Mouse (Mus musculus) liver, adult (tissue): Measurements from ENCODE around the gene Elob.

Experiments used
- GATA4 ChIP-seq: IDR thresholded peaks from 2 replicates; pipeline ENCODE4 v1.6.1; 2014; ENCODE audit warnings: mild to moderate bottlenecking, low read length; ENCODE audit not compliant: insufficient replicate concordance

Elob gene

DNA sequence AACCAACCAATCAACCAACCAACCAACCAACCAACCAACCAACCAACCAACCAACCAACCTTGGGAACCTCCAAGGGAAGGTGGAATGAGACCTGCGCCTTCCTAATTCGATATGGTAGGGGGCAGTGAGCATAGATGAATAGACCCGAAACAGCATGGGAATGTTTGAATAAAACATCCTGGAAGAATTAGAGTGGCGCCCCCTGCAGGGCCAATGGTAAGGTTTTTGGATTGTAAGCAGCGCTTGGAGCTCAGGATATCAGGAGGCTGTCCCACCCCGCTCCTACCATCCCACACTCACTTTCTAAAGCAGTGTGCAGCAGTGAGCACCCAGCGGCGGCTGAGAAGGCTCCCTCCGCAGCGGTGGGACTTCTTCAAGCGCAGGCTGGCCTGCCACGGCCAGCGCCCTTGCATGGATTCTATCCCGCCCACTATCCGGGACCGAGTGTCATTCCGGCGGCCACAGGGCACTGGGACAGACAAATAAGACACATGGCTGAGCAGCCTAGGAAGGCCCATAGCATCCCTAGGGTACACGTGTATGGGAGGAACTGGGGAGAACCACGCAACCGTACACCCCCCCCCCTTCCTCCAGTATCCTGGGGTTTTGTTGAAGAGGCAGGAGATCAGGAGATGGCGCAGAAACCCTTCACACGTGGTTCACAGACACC lies 14.3 kb upstream of the Elob start:
- no peak for TF ChIP-seq GATA4

DNA sequence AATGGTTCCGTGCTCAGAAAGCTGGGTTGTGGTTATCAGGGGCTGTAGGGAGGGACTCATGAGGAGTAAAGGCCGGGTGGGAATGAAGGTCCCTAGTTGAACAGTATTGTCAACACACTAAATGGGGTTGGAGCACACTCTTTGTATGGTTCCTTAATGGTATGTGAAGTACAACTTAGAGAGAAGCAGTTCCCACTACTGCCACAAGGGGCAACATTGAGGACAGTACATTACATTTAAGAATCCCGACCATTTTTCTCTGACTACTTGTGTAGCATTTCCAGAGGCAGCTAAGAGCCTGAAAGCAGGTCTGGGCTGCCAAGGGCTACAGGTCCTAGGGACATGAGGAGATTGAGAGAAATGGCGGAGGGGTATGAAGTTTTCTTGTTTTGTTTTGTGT lies 12.2 kb upstream of the Elob start:
- no peak for TF ChIP-seq GATA4

DNA sequence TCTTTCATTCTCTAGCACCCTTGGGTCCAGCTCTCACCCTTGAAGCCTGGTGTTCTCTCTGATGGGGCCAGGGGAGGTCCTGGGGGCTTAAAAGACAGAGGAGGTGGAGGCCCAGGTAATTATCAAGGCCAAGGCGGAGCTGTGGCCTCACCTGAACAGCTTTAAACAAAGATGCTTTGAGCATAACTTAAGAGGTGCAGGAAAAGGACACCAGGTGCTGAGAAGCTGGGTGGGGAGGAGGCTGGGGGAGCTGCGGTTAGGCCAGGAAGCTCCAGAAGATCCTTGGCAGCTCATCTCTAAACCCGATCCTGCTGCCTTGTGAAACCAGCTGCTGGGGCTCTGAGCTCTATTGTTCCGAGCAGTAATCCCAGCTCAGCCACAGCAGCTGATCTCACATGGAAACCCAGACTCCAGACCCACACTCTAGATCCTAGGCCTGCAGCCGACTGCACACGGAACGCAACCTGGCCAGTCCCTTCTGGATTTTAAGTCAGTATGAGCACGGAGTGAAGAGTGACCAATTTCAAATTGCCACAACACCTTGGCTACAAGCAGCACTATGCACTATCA lies 7.2 kb upstream of the Elob start, which contains the start of gene Prss33:
TSS of gene Prss33 (minus strand) at position 51 of the 570 bp plus-strand sequence.
- TF ChIP-seq GATA4: no peak

DNA sequence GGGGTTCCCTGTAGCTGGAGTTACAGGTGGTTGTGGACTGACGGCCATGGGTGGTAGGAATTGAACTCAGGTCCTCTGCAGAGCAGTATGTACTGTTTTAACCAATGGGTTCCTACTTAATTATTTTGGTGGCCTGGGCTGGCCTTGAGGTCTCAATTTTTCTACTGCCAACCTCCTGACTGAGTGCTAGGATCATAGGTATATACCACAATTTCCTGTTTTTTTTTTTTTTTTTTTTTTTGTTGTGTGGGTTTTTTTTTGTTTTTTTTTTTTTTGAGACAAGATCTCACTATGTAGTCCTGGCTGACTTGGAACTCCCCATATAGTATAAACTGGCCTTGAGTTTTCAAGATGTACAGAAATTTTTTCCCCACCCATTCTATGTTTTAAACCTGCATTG lies 2.3 kb upstream of the Elob start:
- no peak for TF ChIP-seq GATA4

DNA sequence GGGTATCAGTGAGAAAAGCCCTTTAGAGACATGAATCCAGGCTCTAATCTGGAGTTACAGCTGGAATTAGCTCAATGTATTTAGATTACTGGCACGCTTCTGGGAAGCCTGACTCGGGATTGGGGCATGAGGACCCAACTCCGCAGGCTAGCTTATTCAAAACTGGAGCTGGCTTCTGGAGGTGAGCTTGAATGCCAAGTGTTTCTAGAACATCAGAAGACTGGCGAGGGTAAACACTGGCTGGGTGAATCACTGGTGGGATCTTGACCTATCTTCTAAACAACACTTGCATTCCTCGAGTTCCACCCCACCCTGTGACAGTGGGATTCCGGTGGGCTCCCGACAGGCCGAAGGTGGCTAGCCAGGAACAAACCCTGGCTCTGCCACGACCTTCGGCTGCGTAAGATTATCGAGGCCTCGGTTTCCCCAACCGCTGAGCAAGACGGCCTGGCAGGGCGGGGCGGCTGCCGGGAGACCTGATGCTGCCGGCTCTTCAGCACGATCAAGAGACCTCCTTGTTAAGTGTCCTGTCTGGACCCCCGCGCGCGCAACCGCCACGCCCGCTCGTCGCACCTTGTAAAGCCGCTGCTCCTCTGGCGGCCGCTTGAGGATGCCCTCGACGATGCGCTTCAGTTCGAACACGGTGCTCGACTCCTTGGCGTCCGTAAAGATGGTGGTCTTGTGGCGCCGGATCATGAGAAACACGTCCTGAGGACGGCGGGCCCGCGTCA lies 500 bp downstream of the Elob start:
- no peak for TF ChIP-seq GATA4

- TF ChIP-seq GATA4: no peak
These were observed 3.3 kb downstream of the Elob start for GRCm38 (mm10) chr17:23825591-23825990.

- TF ChIP-seq GATA4: no peak
These were observed 5.3 kb downstream of the Elob start for GRCm38 (mm10) chr17:23823614-23824013.

GRCm38 (mm10) chr17:23823018-23823417 lies 5.9 kb downstream of the Elob start:
- no peak for TF ChIP-seq GATA4

GRCm38 (mm10) chr17:23822094-23822493 lies 6.8 kb downstream of the Elob start:
- TF ChIP-seq GATA4: no peak

DNA sequence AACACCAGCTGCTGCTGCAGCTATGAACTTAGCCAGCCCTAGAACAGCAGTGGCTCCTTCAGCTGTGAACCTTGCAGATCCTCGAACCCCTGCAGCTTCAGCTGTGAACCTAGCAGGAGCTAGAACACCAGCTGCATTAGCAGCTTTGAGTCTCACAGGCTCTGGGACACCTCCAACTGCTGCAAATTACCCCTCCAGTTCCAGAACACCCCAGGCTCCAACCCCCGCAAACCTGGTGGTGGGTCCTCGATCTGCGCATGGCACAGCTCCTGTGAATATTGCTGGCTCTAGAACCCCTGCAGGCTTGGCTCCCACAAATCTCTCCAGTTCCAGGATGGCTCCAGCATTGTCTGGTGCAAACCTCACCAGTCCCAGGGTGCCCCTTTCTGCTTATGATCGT lies 8.2 kb downstream of the Elob start:
- no peak for TF ChIP-seq GATA4

- TF ChIP-seq GATA4: no peak
These were observed 9.7 kb downstream of the Elob start for GRCm38 (mm10) chr17:23819235-23819634.

GRCm38 (mm10) chr17:23818579-23818978 lies 10.4 kb downstream of the Elob start:
- TF ChIP-seq GATA4: no peak

DNA sequence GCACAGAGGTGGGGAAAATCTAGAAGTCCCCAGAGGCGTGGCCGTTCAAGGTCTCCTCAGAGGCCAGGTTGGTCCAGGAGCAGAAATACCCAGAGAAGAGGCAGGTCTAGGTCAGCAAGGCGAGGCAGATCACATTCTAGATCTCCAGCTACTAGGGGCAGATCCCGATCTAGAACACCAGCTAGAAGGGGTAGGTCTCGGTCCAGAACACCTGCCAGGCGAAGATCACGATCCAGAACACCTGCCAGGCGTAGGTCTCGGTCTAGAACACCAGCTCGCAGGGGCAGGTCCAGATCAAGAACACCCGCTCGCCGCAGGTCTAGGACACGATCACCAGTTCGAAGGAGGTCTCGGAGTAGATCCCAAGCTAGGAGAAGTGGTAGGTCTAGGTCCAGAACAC lies 13.3 kb downstream of the Elob start:
- no peak for TF ChIP-seq GATA4

- no peak for TF ChIP-seq GATA4
These were observed 21.0 kb downstream of the Elob start for GRCm38 (mm10) chr17:23807918-23808317.

DNA sequence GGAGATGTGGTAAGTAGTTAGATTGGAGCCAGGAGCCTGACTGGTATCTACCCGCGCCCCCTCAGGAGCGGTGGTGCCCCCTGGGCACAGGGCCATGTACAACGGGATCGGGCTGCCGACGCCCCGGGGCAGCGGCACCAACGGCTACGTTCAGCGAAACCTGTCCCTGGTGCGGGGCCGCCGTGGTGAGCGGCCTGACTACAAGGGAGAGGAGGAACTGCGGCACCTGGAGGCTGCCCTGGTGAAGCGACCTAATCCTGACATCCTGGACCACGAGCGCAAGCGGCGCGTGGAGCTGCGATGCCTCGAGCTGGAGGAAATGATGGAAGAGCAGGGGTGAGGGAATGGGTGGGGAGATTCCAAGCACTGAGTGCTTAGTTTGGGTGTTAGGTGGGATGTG lies 22.1 kb downstream of the Elob start:
- TF ChIP-seq GATA4: no peak

DNA sequence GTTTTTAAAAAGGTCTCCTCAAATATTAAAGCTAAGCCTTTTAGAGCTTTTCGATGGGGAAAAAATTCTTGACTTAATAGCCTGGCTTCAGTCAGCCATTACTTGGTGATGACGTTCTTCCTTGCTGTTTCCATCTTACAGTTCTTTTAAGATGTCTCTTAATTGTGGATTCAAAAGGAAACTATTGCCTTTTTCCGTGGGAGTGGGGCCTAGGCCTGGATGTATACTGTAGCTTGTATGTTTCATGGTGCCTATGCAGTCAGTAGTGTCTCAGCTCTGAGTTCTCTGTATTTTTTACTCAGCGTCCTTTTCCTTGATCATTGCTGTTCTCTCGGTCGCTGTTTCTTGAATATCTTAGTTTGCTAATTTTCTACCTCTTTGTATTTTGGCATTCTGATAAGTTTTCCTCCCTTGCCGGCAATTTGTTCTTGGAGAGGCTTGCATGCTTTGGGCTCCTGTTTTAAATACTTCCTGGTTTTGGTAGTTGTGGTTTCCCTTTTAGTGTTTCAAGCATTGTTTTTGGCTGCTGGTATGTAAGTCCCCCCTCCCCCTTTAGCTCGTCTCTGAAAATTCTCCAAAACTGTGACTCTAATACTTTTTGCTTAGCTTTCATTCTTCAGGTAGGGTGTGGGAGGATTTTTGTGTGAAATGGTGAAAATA lies 24.4 kb downstream of the Elob start:
- no peak for TF ChIP-seq GATA4
